Mouse (Mus musculus) heart, adult 18-20 months (tissue): ENCODE measurements around the gene Dolpp1. TPM values are rescaled to one million over a fixed set of nuclear protein-coding genes. Genes with fewer than 3 reads are reported as not detected.
"Not testable (repeated sequence)": the region's sequence is repeated elsewhere in the genome, so short reads cannot be mapped to it uniquely, and the experiment has no call there.

Experiments
- DNase-seq, 2 experiments: peaks; one replicate each; pipeline ENCODE4 v3.0.0; 2021 to 2022; ENCODE audit warnings: mixed read lengths in 1 of 2
- total RNA-seq, 2 experiments: library from RNA; stranded (reverse); gene quantifications; 2 replicates each; pipeline ENCODE4 v1.2.3; 2021

The Dolpp1 gene
- total RNA-seq, 2 experiments from 2014 or later, result 6.4 to 7.8 TPM

- DNase-seq, result peak; percentile 71 to 86
Measured at GRCm38 (mm10) chr2:30409454-30410176, 17.6 kb downstream of the Dolpp1 start.

GRCm38 (mm10) chr2:30413038-30413973, 21.3 kb downstream of the Dolpp1 start:
- no peak for DNase-seq

- no peak for DNase-seq
Measured at GRCm38 (mm10) chr2:30414101-30414500, 22.0 kb downstream of the Dolpp1 start.

GRCm38 (mm10) chr2:30414681-30415080, 22.6 kb downstream of the Dolpp1 start:
- DNase-seq, result peak in 1 of 2 experiments; percentile 25

GRCm38 (mm10) chr2:30415157-30415935, 23.3 kb downstream of the Dolpp1 start, which contains the start of gene Crat:
TSS of gene Crat (minus strand) at chr2:30415813.
- peak; percentile 95 to 98 for DNase-seq

- DNase-seq, result peak; percentile 93 to 94
Measured at GRCm38 (mm10) chr2:30415936-30416648, 24.0 kb downstream of the Dolpp1 start, which contains the start of gene Ptpa. TSS of gene Ptpa (plus strand) at chr2:30416039.

GRCm38 (mm10) chr2:30416649-30416965, 24.6 kb downstream of the Dolpp1 start:
- no peak for DNase-seq

GRCm38 (mm10) chr2:30417154-30417553, 25.1 kb downstream of the Dolpp1 start:
- not testable (repeated sequence) for DNase-seq

GRCm38 (mm10) chr2:30417595-30418165, 25.6 kb downstream of the Dolpp1 start:
- no peak for DNase-seq

GRCm38 (mm10) chr2:30418259-30418658, 26.2 kb downstream of the Dolpp1 start:
- DNase-seq, result no peak

GRCm38 (mm10) chr2:30419112-30419511, 27.1 kb downstream of the Dolpp1 start:
- no peak for DNase-seq

GRCm38 (mm10) chr2:30421432-30421831, 29.4 kb downstream of the Dolpp1 start:
- no peak for DNase-seq

- peak; percentile 79 to 85 for DNase-seq
Measured at GRCm38 (mm10) chr2:30429156-30429555, 37.1 kb downstream of the Dolpp1 start.

- peak; percentile 76 to 85 for DNase-seq
Measured at GRCm38 (mm10) chr2:30435326-30436155, 43.5 kb downstream of the Dolpp1 start.

- DNase-seq, result peak; percentile 74 to 78
Measured at GRCm38 (mm10) chr2:30436156-30436545, 44.1 kb downstream of the Dolpp1 start.

GRCm38 (mm10) chr2:30436809-30437208, 44.8 kb downstream of the Dolpp1 start:
- DNase-seq, result no peak

GRCm38 (mm10) chr2:30437791-30438190, 45.7 kb downstream of the Dolpp1 start:
- no peak for DNase-seq

- DNase-seq, result no peak
Measured at GRCm38 (mm10) chr2:30439631-30440030, 47.6 kb downstream of the Dolpp1 start.

GRCm38 (mm10) chr2:30440211-30440700, 48.2 kb downstream of the Dolpp1 start:
- peak; percentile 45 to 49 for DNase-seq
